Mouse (Mus musculus) midbrain, embryonic 14.5 days (tissue): Measurements from ENCODE around the gene Kif3c. TPM values are rescaled to one million over a fixed set of nuclear protein-coding genes. Genes with fewer than 3 reads are reported as not detected.

Source experiments
- polyA plus RNA-seq: library from polyadenylated mRNA; unstranded; fragments of >200 nt; fragmentation: Nextera tagmentation; extraction: Ambion mirVana; gene quantifications from 2 replicates; pipeline ENCODE4 v1.2.1, GENCODE M21; 2014

The Kif3c gene
- polyA plus RNA-seq, 1 experiment from 2014 or later = 78.2 TPM

Other genes starting within 250 kb of the Kif3c start
- 145 and 176 TPM in 2 replicates for gene Rab10, start 55.2 kb upstream of the Kif3c start, polyA plus RNA-seq
- gene Asxl2, start 61.7 kb downstream of the Kif3c start, polyA plus RNA-seq = 10.2 and 14.4 TPM in 2 replicates
- gene Dtnb, start 207.2 kb downstream of the Kif3c start, polyA plus RNA-seq = 46.7 and 50.9 TPM in 2 replicates